Mouse (Mus musculus) frontal cortex, adult 2 months (tissue): ENCODE results near the gene Gm4836. TPM values are rescaled to one million over a fixed set of nuclear protein-coding genes. Genes with fewer than 3 reads are reported as not detected.
"Not testable (repeated sequence)": the region's sequence is repeated elsewhere in the genome, so short reads cannot be mapped to it uniquely, and the experiment has no call there.

Experiments
- DNase-seq, 2 experiments: peaks; one replicate each; pipeline ENCODE4 v3.0.0; 2022; ENCODE audit warnings: low spot score in 1 of 2; ENCODE audit errors: extremely low spot score in 1 of 2
- polyA plus RNA-seq: library from polyadenylated mRNA; depleted of rRNA; stranded (reverse); fragments of >200 nt; gene quantifications from 2 replicates; pipeline ENCODE4 v1.2.3, GENCODE M21; 2012; rRNA removed

The Gm4836 gene
- polyA plus RNA-seq = not detected in 2 replicates

DNA sequence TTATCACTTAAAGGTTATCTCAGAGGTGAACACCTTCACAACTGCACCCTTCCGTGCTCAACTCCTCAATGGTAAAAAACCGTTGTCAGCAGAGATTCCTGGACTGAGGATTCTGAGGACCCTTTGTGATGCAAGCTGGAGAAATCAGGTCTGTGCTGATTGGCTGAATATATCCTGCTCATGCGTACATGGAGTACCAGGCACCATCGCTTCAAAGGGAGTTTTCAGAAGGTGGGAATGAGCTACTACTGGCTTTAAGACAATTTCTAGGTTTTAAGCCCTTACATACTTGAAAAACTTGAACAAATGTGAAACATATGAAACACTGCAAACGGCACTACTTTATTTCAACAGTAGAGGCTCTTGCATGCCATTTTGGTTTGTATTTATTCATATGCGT, at the start of gene Gm4836:
Gm4836 (minus strand) TSS at position 101 of the 400 bp plus-strand sequence.
- DNase-seq = not testable (repeated sequence)
